Mouse (Mus musculus): ENCODE measurements at regions not wholly inside any gene's neighbourhood (a gene's known extent, or its start where the extent isn't known, plus 50 kb on each side); places are given as distances from the start of the nearest gene placed in this dataset.
A peak's percentile ranks its signal among the peaks of the same experiment; 100 is the strongest.
"Not testable (repeated sequence)": the region's sequence is repeated elsewhere in the genome, so short reads cannot be mapped to it uniquely, and the experiment has no call there.

DNA sequence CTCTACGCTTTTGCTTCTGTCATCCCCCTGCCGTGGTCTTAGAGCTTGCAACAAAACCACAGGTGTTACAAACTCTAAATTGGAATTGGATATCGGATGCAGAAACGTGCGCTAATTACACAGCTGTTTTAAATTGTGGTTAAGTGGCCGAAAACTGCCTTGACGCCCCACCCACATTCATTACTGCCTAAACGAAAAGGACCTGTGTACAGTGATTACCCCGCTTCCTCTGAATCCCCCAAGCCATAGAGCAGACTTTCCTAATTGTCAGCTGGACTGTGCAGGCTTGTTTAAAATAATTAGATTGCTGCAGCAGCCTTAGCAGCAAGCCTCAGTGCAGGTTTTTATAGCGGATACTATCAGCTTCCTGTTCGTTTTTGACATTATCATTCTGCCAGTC, 94.7 kb downstream of the Cxxc4 start:
- Histone ChIP-seq H3K36me3 (ENCODE audit: insufficient read depth, low read length) (no peaks in the 10 kb centered on the region), H3K4me3 (ENCODE audit: low read depth, low read length) (no peak overlapping the region), H3K4me2 (replicated peaks; ENCODE audit: low read depth, low read length) (peak overlapping the region; percentile 36), H3K9me3 (ENCODE audit: low read length) (no peaks in the 10 kb centered on the region), H3K4me1 (ENCODE audit: insufficient read depth, low read depth, low read length) (no peaks in the 10 kb centered on the region), H3K27me3 (replicated peaks; ENCODE audit: insufficient read depth, low read length) (no peaks in the 10 kb centered on the region), H3K9ac (replicated peaks; ENCODE audit: low read depth) (no peak overlapping the region), H3K27ac (ENCODE audit: low read length) (no peak overlapping the region)
- ATAC-seq (no peak), DNase-seq (ENCODE audit: low spot score) (no peak)
- TF ChIP-seq CTCF (IDR thresholded peaks at IDR 0.05), result no peak
- no peak for TF ChIP-seq EP300 (IDR thresholded peaks at IDR 0.05)
- WGBS, result 44% methylated on average over 11 of the region's 11 CpGs

DNA sequence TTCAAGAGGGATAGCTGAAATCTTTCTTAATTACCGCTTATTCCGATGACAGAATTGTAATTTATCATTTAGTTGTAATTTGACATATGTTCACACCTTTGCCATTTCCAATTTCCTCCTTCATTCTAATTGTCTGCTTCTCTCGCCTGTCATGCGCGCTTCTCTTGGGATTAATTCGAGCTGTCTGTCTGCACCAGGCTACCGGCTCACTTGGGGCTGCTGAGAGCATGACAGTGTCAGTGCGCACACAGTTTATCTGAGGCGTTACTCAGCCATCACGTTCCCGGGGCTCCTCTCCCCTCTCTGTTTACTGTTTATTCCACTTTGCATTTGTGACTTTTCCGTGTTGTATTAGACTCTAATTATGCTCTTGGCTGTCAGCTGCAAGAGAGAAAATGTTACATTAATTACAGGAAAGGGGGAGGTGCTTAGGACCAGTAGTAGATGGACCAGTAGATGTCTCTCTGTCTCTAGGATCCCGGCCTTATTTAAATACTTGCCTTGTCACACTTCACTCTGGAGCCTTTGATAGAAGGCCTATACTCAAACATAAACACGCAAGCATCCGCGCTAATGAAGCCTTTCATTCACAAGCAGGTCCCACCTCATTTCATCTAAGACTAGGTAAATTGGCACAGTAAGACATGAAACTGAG, 95.3 kb downstream of the Cxxc4 start:
- peak overlapping the region; percentile 36 for H3K4me2 ChIP-seq (replicated peaks; ENCODE audit: low read depth, low read length)
- H3K9ac ChIP-seq (replicated peaks; ENCODE audit: low read depth), result no peak overlapping the region
- TF ChIP-seq CTCF (IDR thresholded peaks at IDR 0.05) (no peak), EP300 (IDR thresholded peaks at IDR 0.05) (no peak)
- H3K36me3 ChIP-seq (ENCODE audit: insufficient read depth, low read length), result no peaks in the 10 kb centered on the region
- WGBS, result 41% methylated on average over 16 of the region's 16 CpGs
- ATAC-seq, result no peak
- H3K4me3 ChIP-seq (ENCODE audit: low read depth, low read length), result no peak overlapping the region
- H3K4me1 ChIP-seq (ENCODE audit: insufficient read depth, low read depth, low read length), result no peaks in the 10 kb centered on the region
- no peak overlapping the region for H3K27ac ChIP-seq (ENCODE audit: low read length)
- H3K9me3 ChIP-seq (ENCODE audit: low read length), result no peaks in the 10 kb centered on the region
- DNase-seq (ENCODE audit: low spot score), result no peak
- no peaks in the 10 kb centered on the region for H3K27me3 ChIP-seq (replicated peaks; ENCODE audit: insufficient read depth, low read length)

DNA sequence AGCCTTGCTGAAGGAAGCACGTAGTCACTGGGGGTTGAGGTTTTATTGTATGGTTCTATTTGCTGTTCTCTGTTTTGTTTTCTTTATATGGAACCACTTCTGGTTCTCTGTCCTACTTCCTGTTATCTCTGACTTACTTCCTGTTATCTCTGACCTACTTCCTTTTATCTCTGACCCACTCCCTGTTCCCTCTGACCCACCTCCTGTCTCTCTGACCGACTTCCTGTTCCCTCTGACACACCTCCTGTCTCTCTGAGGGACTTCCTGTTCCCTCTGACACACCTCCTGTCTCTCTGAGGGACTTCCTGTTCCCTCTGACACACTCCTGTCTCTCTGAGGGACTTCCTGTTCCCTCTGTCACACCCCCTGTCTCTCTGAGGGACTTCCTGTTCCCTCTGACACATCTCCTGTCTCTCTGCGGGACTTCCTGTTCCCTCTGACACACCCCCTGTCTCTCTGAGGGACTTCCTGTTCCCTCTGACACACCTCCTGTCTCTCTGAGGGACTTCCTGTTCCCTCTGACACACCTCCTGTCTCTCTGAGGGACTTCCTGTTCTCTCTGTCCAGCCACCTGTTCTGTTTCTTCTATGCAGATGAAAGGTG, 102.9 kb downstream of the Cxxc4 start:
- H3K4me3 ChIP-seq (ENCODE audit: low read depth, low read length); H3K36me3 ChIP-seq (ENCODE audit: insufficient read depth, low read length); H3K27ac ChIP-seq (ENCODE audit: low read length); H3K4me1 ChIP-seq (ENCODE audit: insufficient read depth, low read depth, low read length); H3K9me3 ChIP-seq (ENCODE audit: low read length); H3K4me2 ChIP-seq (replicated peaks; ENCODE audit: low read depth, low read length); ATAC-seq; H3K9ac ChIP-seq (replicated peaks; ENCODE audit: low read depth); H3K27me3 ChIP-seq (replicated peaks; ENCODE audit: insufficient read depth, low read length): not testable (repeated sequence)
- peak; percentile 16 for DNase-seq (ENCODE audit: low spot score)
- 77% methylated on average over 3 of the region's 3 CpGs for WGBS
- peak; percentile 80 for TF ChIP-seq EP300 (IDR thresholded peaks at IDR 0.05)

DNA sequence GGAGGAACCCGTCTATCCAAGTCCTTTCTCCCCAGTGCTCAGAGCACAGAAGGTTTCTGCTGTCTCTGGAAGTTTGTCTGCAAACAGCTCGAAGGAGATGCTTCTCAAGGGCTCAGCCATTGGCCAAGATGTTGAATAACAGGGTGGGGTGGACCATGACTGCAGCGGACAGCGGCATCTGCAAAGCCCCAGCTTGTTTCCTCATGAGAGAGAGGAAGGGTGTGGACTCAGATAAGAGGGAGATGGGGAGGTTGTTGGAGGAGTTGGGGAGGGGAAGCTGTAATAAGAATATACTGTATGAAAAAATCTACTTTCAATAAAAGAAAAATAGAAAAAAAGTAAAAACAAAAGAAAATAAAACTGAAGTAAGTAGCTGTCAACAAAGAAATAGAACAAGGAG, 129.7 kb downstream of the Cxxc4 start:
- ATAC-seq (no peak), DNase-seq (ENCODE audit: low spot score) (no peak)
- 69% methylated on average over 4 of the region's 4 CpGs for WGBS
- H3K27ac ChIP-seq (ENCODE audit: low read length), result no peak overlapping the region
- H3K9ac ChIP-seq (replicated peaks; ENCODE audit: low read depth), result no peak overlapping the region
- H3K36me3 ChIP-seq (ENCODE audit: insufficient read depth, low read length), result no peaks in the 10 kb centered on the region
- H3K4me1 ChIP-seq (ENCODE audit: insufficient read depth, low read depth, low read length), result no peaks in the 10 kb centered on the region
- no peak for TF ChIP-seq CTCF (IDR thresholded peaks at IDR 0.05)
- TF ChIP-seq EP300 (IDR thresholded peaks at IDR 0.05), result no peak
- H3K4me2 ChIP-seq (replicated peaks; ENCODE audit: low read depth, low read length), result no peak overlapping the region
- H3K27me3 ChIP-seq (replicated peaks; ENCODE audit: insufficient read depth, low read length), result no peaks in the 10 kb centered on the region
- H3K9me3 ChIP-seq (ENCODE audit: low read length), result no peaks in the 10 kb centered on the region
- H3K4me3 ChIP-seq (ENCODE audit: low read depth, low read length), result no peak overlapping the region

DNA sequence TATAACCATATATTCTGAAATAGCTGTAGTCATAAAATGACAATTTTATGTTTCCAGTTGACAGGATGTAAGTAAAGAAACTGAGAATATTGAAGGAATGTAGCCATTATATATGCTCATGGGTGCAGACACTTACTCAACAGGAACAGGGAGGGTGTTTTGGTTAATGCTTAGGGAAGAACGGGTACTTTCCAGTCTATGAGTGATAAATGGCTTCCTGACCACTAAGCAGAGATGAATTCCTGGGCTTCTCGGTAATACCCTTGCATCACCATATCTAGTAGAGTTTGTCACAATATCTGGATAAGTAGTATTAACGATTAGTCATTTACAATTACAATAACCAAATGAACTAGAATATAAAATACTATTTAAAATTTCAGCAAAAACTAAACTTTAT, 130.5 kb downstream of the Cxxc4 start:
- H3K27me3 ChIP-seq (replicated peaks; ENCODE audit: insufficient read depth, low read length), result no peaks in the 10 kb centered on the region
- no peaks in the 10 kb centered on the region for H3K4me1 ChIP-seq (ENCODE audit: insufficient read depth, low read depth, low read length)
- 50% methylated on average over 3 of the region's 3 CpGs for WGBS

DNA sequence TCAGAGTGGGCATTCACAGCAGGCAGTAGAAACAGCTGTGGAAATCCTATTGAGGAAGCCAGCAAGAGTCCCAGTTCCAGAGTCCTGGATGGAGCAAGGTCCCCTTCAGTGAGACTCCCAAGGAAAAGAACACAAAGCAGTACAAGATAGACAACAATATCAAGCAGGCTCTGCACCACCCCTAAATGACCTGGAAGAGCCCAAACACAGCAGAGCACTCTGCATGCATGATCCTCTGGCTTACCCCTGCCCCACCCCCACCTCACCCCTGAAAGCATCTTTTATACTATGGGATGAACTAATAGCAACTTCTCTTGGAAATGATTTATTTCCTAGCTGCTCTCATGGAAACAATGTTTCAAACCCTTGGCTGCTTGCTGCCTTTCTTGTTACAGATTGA, 132.3 kb downstream of the Cxxc4 start:
- DNase-seq (ENCODE audit: low spot score) (no peak), ATAC-seq (no peak)
- H3K4me3 ChIP-seq (ENCODE audit: low read depth, low read length), result no peak overlapping the region
- H3K27me3 ChIP-seq (replicated peaks; ENCODE audit: insufficient read depth, low read length), result no peaks in the 10 kb centered on the region
- no peaks in the 10 kb centered on the region for H3K9me3 ChIP-seq (ENCODE audit: low read length)
- no peaks in the 10 kb centered on the region for H3K36me3 ChIP-seq (ENCODE audit: insufficient read depth, low read length)
- TF ChIP-seq CTCF (IDR thresholded peaks at IDR 0.05), result no peak
- TF ChIP-seq EP300 (IDR thresholded peaks at IDR 0.05), result no peak
- H3K27ac ChIP-seq (ENCODE audit: low read length), result no peak overlapping the region
- no peak overlapping the region for H3K9ac ChIP-seq (replicated peaks; ENCODE audit: low read depth)
- H3K4me2 ChIP-seq (replicated peaks; ENCODE audit: low read depth, low read length), result no peak overlapping the region
- no peaks in the 10 kb centered on the region for H3K4me1 ChIP-seq (ENCODE audit: insufficient read depth, low read depth, low read length)

More for the DNA sequence above, 130.5 kb downstream of the Cxxc4 start:
- Histone ChIP-seq H3K27ac (ENCODE audit: low read length) (no peak overlapping the region), H3K9me3 (ENCODE audit: low read length) (no peaks in the 10 kb centered on the region), H3K9ac (replicated peaks; ENCODE audit: low read depth) (no peak overlapping the region), H3K36me3 (ENCODE audit: insufficient read depth, low read length) (no peaks in the 10 kb centered on the region), H3K4me2 (replicated peaks; ENCODE audit: low read depth, low read length) (no peak overlapping the region), H3K4me3 (ENCODE audit: low read depth, low read length) (no peak overlapping the region)
- TF ChIP-seq EP300 (IDR thresholded peaks at IDR 0.05) (no peak), CTCF (IDR thresholded peaks at IDR 0.05) (no peak)
- no peak for DNase-seq (ENCODE audit: low spot score)
- no peak for ATAC-seq
